Mouse (Mus musculus) liver, postnatal 0 days (tissue): ENCODE measurements around the gene Vmn1r60. TPM values are rescaled to one million over a fixed set of nuclear protein-coding genes. Genes with fewer than 3 reads are reported as not detected.
"Not testable (repeated sequence)": the region's sequence is repeated elsewhere in the genome, so short reads cannot be mapped to it uniquely, and the experiment has no call there.

ENCODE experiments used
- ATAC-seq: fragments of 200-750 bp; cut with Nextera tagmentation; 2 replicates; pipeline ENCODE4 v1.8.0; 2017; ENCODE audit warnings: mild to moderate bottlenecking, moderate library complexity
- DNase-seq: peaks from one replicate; pipeline ENCODE4 v3.0.0-alpha.2; 2016
- H3K27ac ChIP-seq: fragments of 300-500 bp; sonication (generic); 2 replicates; pipeline ENCODE4 v1.5.1; 2014; ENCODE audit warnings: antibody characterized with exemption, moderate library complexity, mild to moderate bottlenecking, low read depth
- H3K27me3 ChIP-seq: fragments of 300-500 bp; sonication (generic); 2 replicates; pipeline ENCODE4 v1.6.1; 2014; ENCODE audit warnings: low read length, control low read depth, mixed read lengths; ENCODE audit not compliant: insufficient read depth
- H3K36me3 ChIP-seq: fragments of 300-500 bp; sonication (generic); replicated peaks from 2 replicates; pipeline ENCODE4 v1.6.1; 2014; ENCODE audit warnings: mild to moderate bottlenecking, control low read depth, low read length, moderate library complexity, mixed read lengths; ENCODE audit not compliant: insufficient read depth
- H3K4me1 ChIP-seq: fragments of 300-500 bp; sonication (generic); 2 replicates; pipeline ENCODE4 v1.6.1; 2014; ENCODE audit warnings: antibody characterized with exemption, mild to moderate bottlenecking, control low read depth; ENCODE audit not compliant: insufficient read depth
- H3K4me2 ChIP-seq: fragments of 300-500 bp; sonication (generic); 2 replicates; pipeline ENCODE4 v1.6.1; 2014; ENCODE audit warnings: low read depth, mild to moderate bottlenecking, low read length, moderate library complexity, mixed read lengths
- H3K4me3 ChIP-seq: fragments of 300-500 bp; sonication (generic); 2 replicates; pipeline ENCODE4 v1.5.1; 2014; ENCODE audit warnings: low read depth, low read length
- H3K9ac ChIP-seq: fragments of 300-500 bp; sonication (generic); replicated peaks from 2 replicates; pipeline ENCODE4 v1.6.1; 2014; ENCODE audit warnings: mild to moderate bottlenecking, moderate library complexity
- H3K9me3 ChIP-seq: fragments of 300-500 bp; sonication (generic); 2 replicates; pipeline ENCODE4 v1.6.1; 2016; ENCODE audit warnings: mild to moderate bottlenecking, control low read depth, low read length, mixed read lengths
- WGBS: fragments of 180-500 bp; shearing (Covaris S2); extraction: QIAGEN DNeasy Blood & Tissue Kit; methylation state at CpG from one replicate; pipeline ENCODE4 v1.1.7; 2014; ENCODE audit not compliant: insufficient replicate concordance; 5-methylcytosine and 5-hydroxymethylcytosine counted together
- polyA plus RNA-seq: library from polyadenylated mRNA; unstranded; fragments of >200 nt; fragmentation: Nextera tagmentation; extraction: Ambion mirVana; gene quantifications from 2 replicates; pipeline ENCODE4 v1.2.1, GENCODE M21; 2015

Gene Vmn1r60
- not detected in 2 replicates for polyA plus RNA-seq

DNA sequence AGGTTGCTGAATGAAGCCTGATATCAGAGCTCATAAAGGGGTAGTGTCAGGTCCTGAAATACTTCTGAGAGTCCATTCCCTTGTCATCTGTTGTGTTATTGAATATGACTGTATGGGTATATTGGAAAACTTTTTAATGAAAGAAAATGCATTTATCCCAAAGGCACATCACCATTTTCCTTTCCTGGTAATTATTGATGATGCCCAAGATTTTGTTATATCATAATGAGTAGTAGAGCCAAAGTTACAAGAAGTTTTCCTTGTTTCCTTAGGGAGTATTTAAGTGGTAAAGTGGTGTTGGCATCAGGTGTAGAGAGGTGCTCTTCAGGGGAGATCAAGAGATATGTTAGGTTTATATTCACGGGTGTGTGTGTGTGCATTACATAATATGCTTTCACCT is at the start of gene Vmn1r60:
Gene Vmn1r60, minus strand, starts transcription at position 101 of the 400 bp plus-strand sequence.
- WGBS = 81% methylated on average over 1 of the region's 1 CpGs
- not testable (repeated sequence) for H3K9ac ChIP-seq, H3K4me1 ChIP-seq, H3K4me2 ChIP-seq, ATAC-seq, H3K9me3 ChIP-seq, DNase-seq, H3K4me3 ChIP-seq, H3K36me3 ChIP-seq, H3K27ac ChIP-seq, H3K27me3 ChIP-seq

DNA sequence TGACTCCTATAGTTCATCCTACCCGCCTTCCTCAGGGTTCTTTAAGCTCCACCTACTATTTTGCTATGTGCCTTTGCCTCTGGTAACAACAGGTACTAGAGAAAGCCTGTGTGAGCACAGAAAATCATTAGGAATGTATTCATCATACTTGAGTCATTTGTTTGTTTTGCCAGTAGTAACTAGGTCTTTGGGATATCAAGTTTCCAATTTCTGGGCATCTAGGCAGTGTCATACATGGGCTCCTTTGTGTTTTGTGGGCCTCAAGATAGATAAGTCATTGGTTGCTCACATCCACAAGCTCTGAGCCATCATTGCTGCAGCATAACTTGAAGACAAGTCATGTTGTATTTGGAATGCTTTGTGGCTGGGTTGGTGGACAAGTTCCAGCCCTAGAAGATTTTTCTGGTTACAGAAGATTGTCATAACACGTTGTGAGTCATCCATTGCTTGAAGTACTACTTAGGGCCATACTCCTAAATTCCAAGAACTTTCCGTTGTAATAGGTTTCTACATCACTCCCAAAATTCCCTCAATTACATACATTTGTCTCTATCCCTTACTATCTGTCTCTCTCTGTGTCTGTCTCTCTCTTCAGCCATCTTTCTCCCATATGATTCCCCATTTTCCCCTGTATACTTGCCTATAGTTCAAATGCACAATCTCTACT is 6.2 kb downstream of the Vmn1r60 start:
- not testable (repeated sequence) for H3K27me3 ChIP-seq, H3K9ac ChIP-seq, ATAC-seq, H3K36me3 ChIP-seq, H3K9me3 ChIP-seq, H3K4me2 ChIP-seq, DNase-seq, H3K27ac ChIP-seq, H3K4me3 ChIP-seq, H3K4me1 ChIP-seq
- 44% methylated on average over 3 of the region's 3 CpGs for WGBS

DNA sequence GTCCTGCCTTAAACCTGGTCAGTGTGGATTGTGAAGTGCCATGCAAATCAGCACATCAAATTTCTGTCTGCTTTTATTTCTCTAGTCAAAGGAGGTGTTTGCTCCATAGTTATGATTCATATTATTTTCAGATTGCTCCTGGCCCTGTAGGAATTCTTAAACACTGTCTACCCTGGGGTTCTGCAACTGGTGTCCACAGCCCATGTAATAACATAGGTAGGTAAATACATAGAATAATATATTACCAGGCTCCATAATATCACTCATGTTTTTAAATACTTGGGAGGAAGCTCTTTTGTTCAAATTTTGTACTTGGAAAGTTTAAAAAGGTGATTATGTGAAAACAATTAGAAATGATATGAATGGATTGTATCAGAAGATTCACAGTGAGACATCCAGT is 53.3 kb downstream of the Vmn1r60 start, which contains the start of gene Vmn2r28:
Gene Vmn2r28, minus strand, starts transcription at position 101 of the 400 bp plus-strand sequence.
- not testable (repeated sequence) for H3K4me3 ChIP-seq, H3K27ac ChIP-seq, ATAC-seq, H3K27me3 ChIP-seq, H3K36me3 ChIP-seq, H3K4me1 ChIP-seq, H3K4me2 ChIP-seq, H3K9me3 ChIP-seq, H3K9ac ChIP-seq, DNase-seq

Other genes with a start within 250 kb of the Vmn1r60 start
- gene Gm5065, start 196.8 kb downstream of the Vmn1r60 start, polyA plus RNA-seq = not detected in 2 replicates
- gene Nlrp2, start 196.3 kb downstream of the Vmn1r60 start, polyA plus RNA-seq = not detected in 2 replicates
- gene Vmn1r58, start 133.9 kb downstream of the Vmn1r60 start, polyA plus RNA-seq = not detected in 2 replicates
- gene Vmn1r59, start 90.5 kb downstream of the Vmn1r60 start, polyA plus RNA-seq = not detected in 2 replicates
- not detected in 2 replicates for gene Vmn2r28, start 53.4 kb downstream of the Vmn1r60 start, polyA plus RNA-seq
- not detected in 2 replicates for gene Vmn1r61, start 66.0 kb upstream of the Vmn1r60 start, polyA plus RNA-seq
- gene Vmn1r62, start 126.3 kb upstream of the Vmn1r60 start, polyA plus RNA-seq = not detected in 2 replicates